Mouse (Mus musculus) hindbrain, embryonic 11.5 days (tissue): ENCODE results near the gene Lrp5. TPM values are rescaled to one million over a fixed set of nuclear protein-coding genes. Genes with fewer than 3 reads are reported as not detected.

Experiments used
- ATAC-seq: fragments of 200-750 bp; cut with Nextera tagmentation; 2 replicates; pipeline ENCODE4 v1.8.0; 2017; ENCODE audit warnings: mild to moderate bottlenecking, moderate TSS enrichment, moderate library complexity; ENCODE audit not compliant: low FRiP score
- DNase-seq: peaks from one replicate; pipeline ENCODE4 v3.0.0-alpha.2; 2015; ENCODE audit warnings: low spot score
- H3K27ac ChIP-seq: fragments of 300-500 bp; sonication (generic); 2 replicates; pipeline ENCODE4 v1.5.1; 2014; ENCODE audit warnings: mild to moderate bottlenecking, low read depth, low read length
- H3K27me3 ChIP-seq: fragments of 300-500 bp; sonication (generic); 2 replicates; pipeline ENCODE4 v1.6.1; 2014; ENCODE audit warnings: mild to moderate bottlenecking, low read length, moderate library complexity, mixed read lengths; ENCODE audit not compliant: control insufficient read depth, insufficient read depth
- H3K36me3 ChIP-seq: fragments of 300-500 bp; sonication (generic); 2 replicates; pipeline ENCODE4 v1.6.1; 2014; ENCODE audit warnings: mild to moderate bottlenecking, low read length, moderate library complexity, mixed read lengths; ENCODE audit not compliant: control insufficient read depth, insufficient read depth
- H3K4me1 ChIP-seq: fragments of 300-500 bp; sonication (generic); replicated peaks from 2 replicates; pipeline ENCODE4 v1.6.1; 2014; ENCODE audit warnings: low read length, mixed read lengths; ENCODE audit not compliant: control insufficient read depth, insufficient read depth
- H3K4me2 ChIP-seq: fragments of 300-500 bp; sonication (generic); replicated peaks from 2 replicates; pipeline ENCODE4 v1.6.1; 2014; ENCODE audit warnings: mild to moderate bottlenecking, low read depth, low read length
- H3K4me3 ChIP-seq: fragments of 300-500 bp; sonication (generic); 2 replicates; pipeline ENCODE4 v1.5.1; 2014; ENCODE audit warnings: low read depth, low read length
- H3K9ac ChIP-seq: fragments of 300-500 bp; sonication (generic); 2 replicates; pipeline ENCODE4 v1.6.1; 2014; ENCODE audit warnings: low read depth, low read length
- H3K9me3 ChIP-seq: fragments of 300-500 bp; sonication (generic); 2 replicates; pipeline ENCODE4 v1.6.1; 2016; ENCODE audit warnings: low read length; ENCODE audit not compliant: control insufficient read depth
- WGBS: fragments of 180-500 bp; shearing (Covaris S2); extraction: QIAGEN DNeasy Blood & Tissue Kit; methylation state at CpG from one replicate; pipeline ENCODE4 v1.1.7; 2014; 5-methylcytosine and 5-hydroxymethylcytosine counted together
- polyA plus RNA-seq: library from polyadenylated mRNA; unstranded; fragments of >200 nt; fragmentation: Nextera tagmentation; extraction: Ambion mirVana; gene quantifications from 2 replicates; pipeline ENCODE4 v1.2.1, GENCODE M21; 2014

The Lrp5 gene
- polyA plus RNA-seq, 1 experiment from 2014 or later = 5.1 TPM

DNA sequence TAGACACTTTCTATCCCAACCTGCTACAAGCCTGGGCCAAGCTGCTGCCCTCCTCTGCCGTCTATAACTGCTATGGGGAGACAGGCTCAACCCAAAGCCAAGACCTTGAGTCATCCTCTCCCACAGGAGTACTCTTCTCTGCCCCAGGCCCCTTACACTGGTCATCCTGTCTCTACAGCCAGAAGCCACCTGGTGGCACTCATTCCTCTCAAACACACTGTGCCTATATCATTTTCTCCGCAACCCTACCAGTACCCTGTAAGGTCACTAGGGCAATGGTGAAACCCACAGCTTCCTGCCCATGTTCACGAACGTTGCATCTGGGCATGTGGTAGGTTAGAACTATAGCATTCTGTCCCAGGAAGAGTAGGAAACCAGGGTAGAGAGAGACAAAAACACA is 31.4 kb downstream of the Lrp5 start:
- Histone ChIP-seq H3K9me3 (no peaks in the 10 kb centered on the region), H3K4me2 (no peak overlapping the region), H3K4me3 (no peak overlapping the region), H3K9ac (no peak overlapping the region), H3K27ac (no peak overlapping the region), H3K4me1 (no peaks in the 10 kb centered on the region), H3K36me3 (no peaks in the 10 kb centered on the region), H3K27me3 (no peaks in the 10 kb centered on the region)
- DNase-seq (no peak), ATAC-seq (no peak)
- WGBS = 86% methylated on average over 4 of the region's 4 CpGs

DNA sequence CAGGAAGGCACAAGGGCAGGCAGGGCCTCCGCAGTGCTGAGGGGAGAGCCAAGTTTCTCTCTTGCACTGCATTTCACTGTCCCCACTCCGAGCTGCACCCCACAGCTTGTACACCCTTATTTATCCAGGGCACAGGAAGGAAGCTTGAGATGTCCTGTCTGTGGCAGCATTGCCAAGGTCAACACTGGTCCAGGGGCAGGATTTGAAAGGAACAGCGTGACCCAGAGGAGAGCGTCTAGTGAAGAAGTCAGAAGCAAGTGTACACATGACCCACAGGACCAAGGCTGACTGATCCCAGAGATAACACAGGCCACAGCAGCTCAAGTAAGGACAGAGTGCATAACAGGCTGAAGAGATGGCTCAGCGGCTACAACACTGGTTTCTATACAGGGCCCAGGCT is 32.3 kb downstream of the Lrp5 start:
- Histone ChIP-seq H3K9me3 (no peaks in the 10 kb centered on the region), H3K4me2 (no peak overlapping the region), H3K9ac (no peak overlapping the region), H3K27me3 (no peaks in the 10 kb centered on the region), H3K4me3 (no peak overlapping the region), H3K36me3 (no peaks in the 10 kb centered on the region), H3K27ac (no peak overlapping the region), H3K4me1 (no peaks in the 10 kb centered on the region)
- 90% methylated on average over 5 of the region's 5 CpGs for WGBS
- no peak for DNase-seq
- ATAC-seq = no peak

DNA sequence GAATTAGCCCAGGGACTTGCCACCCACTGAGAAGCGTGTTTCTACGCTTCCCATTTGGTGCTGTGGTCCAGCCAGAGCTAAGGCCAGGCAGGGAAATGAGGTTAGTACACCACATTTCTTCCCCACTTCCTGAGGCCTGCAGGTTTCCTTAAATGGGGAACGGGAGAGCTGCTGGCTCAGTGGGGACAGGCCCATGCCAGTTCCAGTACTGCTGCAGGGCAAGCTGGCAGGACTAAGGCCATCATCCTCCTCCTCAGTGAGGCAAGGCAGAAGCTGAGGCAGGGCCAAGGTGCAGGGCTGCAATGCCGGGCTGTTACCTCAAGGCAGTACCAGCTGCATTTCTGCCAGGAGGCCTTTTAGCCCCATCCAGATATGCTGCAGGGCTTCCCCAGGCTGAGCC is 32.9 kb downstream of the Lrp5 start:
- Histone ChIP-seq H3K36me3 (no peaks in the 10 kb centered on the region), H3K4me3 (no peak overlapping the region), H3K4me1 (no peaks in the 10 kb centered on the region), H3K9me3 (no peaks in the 10 kb centered on the region), H3K4me2 (no peak overlapping the region), H3K27ac (no peak overlapping the region), H3K9ac (no peak overlapping the region), H3K27me3 (no peaks in the 10 kb centered on the region)
- WGBS = 90% methylated on average over 4 of the region's 4 CpGs
- no peak for ATAC-seq
- no peak for DNase-seq

DNA sequence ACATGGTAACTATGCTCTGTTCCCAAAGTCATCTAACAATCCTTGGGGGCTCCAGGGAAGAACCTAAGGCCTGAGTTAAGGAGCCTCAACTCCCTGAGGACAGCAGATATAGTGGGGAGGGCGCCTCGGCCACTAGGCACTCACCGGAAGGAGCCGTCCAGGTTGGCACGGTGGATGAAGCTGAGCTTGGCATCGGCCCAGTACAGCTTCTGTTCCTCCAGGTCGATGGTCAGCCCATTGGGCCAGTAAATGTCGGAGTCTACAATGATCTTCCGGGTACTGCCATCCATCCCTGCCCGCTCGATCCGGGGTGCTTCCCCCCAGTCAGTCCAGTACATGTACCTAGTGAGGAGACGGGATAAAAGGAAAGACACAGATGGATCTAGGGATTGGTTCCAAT is 34.4 kb downstream of the Lrp5 start:
- H3K9me3 ChIP-seq = no peaks in the 10 kb centered on the region
- DNase-seq = no peak
- no peaks in the 10 kb centered on the region for H3K36me3 ChIP-seq
- H3K4me3 ChIP-seq = no peak overlapping the region
- no peaks in the 10 kb centered on the region for H3K27me3 ChIP-seq
- ATAC-seq = no peak
- no peaks in the 10 kb centered on the region for H3K4me1 ChIP-seq
- H3K27ac ChIP-seq = no peak overlapping the region
- no peak overlapping the region for H3K4me2 ChIP-seq
- no peak overlapping the region for H3K9ac ChIP-seq
- WGBS = 95% methylated on average over 13 of the region's 13 CpGs

DNA sequence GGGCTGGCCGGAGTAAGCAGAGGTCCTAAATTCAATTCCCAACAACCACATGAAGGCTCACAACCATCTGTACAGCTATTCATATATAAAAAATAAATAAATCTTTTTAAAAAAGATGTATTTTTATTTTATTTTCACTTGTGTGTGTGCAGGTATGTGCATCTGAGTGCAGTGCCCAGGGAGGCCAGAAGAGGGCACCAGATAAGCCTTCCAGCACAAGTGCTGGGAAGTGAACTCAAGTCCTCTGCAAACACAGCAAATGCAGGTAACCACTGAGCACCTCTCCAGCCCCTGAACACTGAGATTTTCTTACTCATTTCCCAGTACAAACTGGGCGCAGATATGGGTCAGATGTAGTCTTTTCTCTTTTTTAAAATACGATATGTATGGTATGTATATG is 35.1 kb downstream of the Lrp5 start:
- no peaks in the 10 kb centered on the region for H3K4me1 ChIP-seq
- H3K4me3 ChIP-seq = no peak overlapping the region
- no peak overlapping the region for H3K9ac ChIP-seq
- H3K9me3 ChIP-seq = no peaks in the 10 kb centered on the region
- H3K4me2 ChIP-seq = no peak overlapping the region
- WGBS = 99% methylated on average over 3 of the region's 3 CpGs
- no peaks in the 10 kb centered on the region for H3K36me3 ChIP-seq
- no peak for DNase-seq
- no peak overlapping the region for H3K27ac ChIP-seq
- no peaks in the 10 kb centered on the region for H3K27me3 ChIP-seq
- ATAC-seq = no peak

DNA sequence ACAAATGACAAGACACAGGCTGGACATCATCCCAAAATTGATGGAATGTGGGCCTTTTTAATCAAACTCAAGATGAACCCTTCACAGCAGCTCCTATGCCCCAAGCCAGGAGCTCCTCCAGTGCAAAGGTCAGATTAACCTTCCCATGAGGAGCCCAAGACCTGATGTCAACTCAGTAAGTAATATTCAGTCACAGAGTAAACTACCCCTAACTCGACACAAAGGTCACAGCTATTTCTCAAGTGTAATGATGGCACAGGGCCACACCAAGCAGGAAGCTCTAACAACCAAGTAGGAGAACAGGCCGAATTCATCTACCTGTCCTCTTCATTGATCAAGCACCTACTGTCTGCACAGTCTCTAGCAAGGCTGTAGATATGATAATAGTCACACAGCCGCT is 35.9 kb downstream of the Lrp5 start:
- Histone ChIP-seq H3K27ac (no peak overlapping the region), H3K4me2 (no peak overlapping the region), H3K4me1 (no peaks in the 10 kb centered on the region), H3K27me3 (no peaks in the 10 kb centered on the region), H3K4me3 (no peak overlapping the region), H3K9me3 (no peaks in the 10 kb centered on the region), H3K36me3 (peaks cover under 1% of the 10 kb centered on the region; the same call in 1 of the 2 replicates), H3K9ac (no peak overlapping the region)
- no peak for ATAC-seq
- WGBS = 94% methylated on average over 3 of the region's 3 CpGs
- DNase-seq = no peak

GRCm38 (mm10) chr19:3648830-3649450 is 37.4 kb downstream of the Lrp5 start:
- 55% methylated on average over 11 of the region's 11 CpGs for WGBS
- no peak overlapping the region for H3K27ac ChIP-seq
- ATAC-seq (no peak), DNase-seq (no peak)
- no peak overlapping the region for H3K4me2 ChIP-seq
- peaks cover 3% of the 10 kb centered on the region; the same call in 1 of the 2 replicates for H3K36me3 ChIP-seq
- no peaks in the 10 kb centered on the region for H3K27me3 ChIP-seq
- H3K9ac ChIP-seq = no peak overlapping the region
- H3K4me3 ChIP-seq = no peak overlapping the region
- no peaks in the 10 kb centered on the region for H3K4me1 ChIP-seq
- H3K9me3 ChIP-seq = no peaks in the 10 kb centered on the region

DNA sequence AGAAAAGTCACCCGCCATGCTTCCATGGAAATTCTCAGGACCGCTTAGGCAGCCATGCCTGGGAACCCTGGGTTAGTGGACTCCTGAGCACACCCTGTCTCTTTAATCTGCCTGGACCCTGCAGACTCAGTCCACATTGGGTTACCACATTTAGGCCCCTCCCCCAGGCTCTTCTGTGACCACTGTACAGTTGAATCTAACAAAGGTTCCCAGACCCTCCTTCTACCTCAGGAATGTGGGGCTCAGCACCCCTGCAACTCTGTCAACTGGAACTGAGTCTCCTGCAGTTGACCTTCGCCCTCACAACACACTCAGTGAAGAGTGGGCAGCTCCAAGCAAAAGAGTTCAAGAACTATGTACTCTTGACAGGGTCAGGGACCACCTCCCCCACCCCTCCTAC is 38.4 kb downstream of the Lrp5 start:
- peaks cover 3% of the 10 kb centered on the region; the same call in 1 of the 2 replicates for H3K36me3 ChIP-seq
- no peak overlapping the region for H3K4me2 ChIP-seq
- H3K4me3 ChIP-seq = no peak overlapping the region
- H3K9me3 ChIP-seq = no peaks in the 10 kb centered on the region
- no peak overlapping the region for H3K27ac ChIP-seq
- WGBS = 83% methylated on average over 3 of the region's 3 CpGs
- ATAC-seq (no peak), DNase-seq (no peak)
- H3K9ac ChIP-seq = no peak overlapping the region
- H3K4me1 ChIP-seq = no peaks in the 10 kb centered on the region
- no peaks in the 10 kb centered on the region for H3K27me3 ChIP-seq

GRCm38 (mm10) chr19:3645813-3646212 is 40.6 kb downstream of the Lrp5 start:
- WGBS = 83% methylated on average over 3 of the region's 3 CpGs

More at GRCm38 (mm10) chr19:3645813-3646212, 40.6 kb downstream of the Lrp5 start:
- DNase-seq (no peak), ATAC-seq (no peak)
- no peaks in the 10 kb centered on the region for H3K9me3 ChIP-seq
- H3K9ac ChIP-seq = no peak overlapping the region
- H3K4me1 ChIP-seq = peaks cover 11% of the 10 kb centered on the region; the same call in 1 of the 2 replicates
- no peak overlapping the region for H3K4me2 ChIP-seq
- no peak overlapping the region for H3K4me3 ChIP-seq
- no peaks in the 10 kb centered on the region for H3K27me3 ChIP-seq
- H3K36me3 ChIP-seq = peaks cover 3% of the 10 kb centered on the region; the same call in 1 of the 2 replicates
- no peak overlapping the region for H3K27ac ChIP-seq
